Mouse (Mus musculus) stomach, postnatal 0 days (tissue): ENCODE data around the gene Kif1b. TPM values are rescaled to one million over a fixed set of nuclear protein-coding genes. Genes with fewer than 3 reads are reported as not detected.

Experiments
- ATAC-seq: fragments of 200-750 bp; cut with Nextera tagmentation; 2 replicates; pipeline ENCODE4 v1.8.0; 2017; ENCODE audit not compliant: low FRiP score, low TSS enrichment
- DNase-seq: peaks from one replicate; pipeline ENCODE4 v3.0.0-alpha.2; 2016; ENCODE audit warnings: low spot score
- H3K27ac ChIP-seq: fragments of 300-500 bp; sonication (generic); replicated peaks from 2 replicates; pipeline ENCODE4 v1.5.1; 2014; ENCODE audit warnings: mild to moderate bottlenecking, control low read depth
- H3K27me3 ChIP-seq: fragments of 300-500 bp; sonication (generic); 2 replicates; pipeline ENCODE4 v1.6.1; 2014; ENCODE audit warnings: low read length; ENCODE audit not compliant: control insufficient read depth, insufficient read depth
- H3K36me3 ChIP-seq: fragments of 300-500 bp; sonication (generic); 2 replicates; pipeline ENCODE4 v1.6.1; 2014; ENCODE audit warnings: low read length, mixed read lengths; ENCODE audit not compliant: control insufficient read depth, insufficient read depth
- H3K4me1 ChIP-seq: fragments of 300-500 bp; sonication (generic); replicated peaks from 2 replicates; pipeline ENCODE4 v1.6.1; 2014; ENCODE audit warnings: antibody characterized with exemption; ENCODE audit not compliant: control insufficient read depth, insufficient read depth
- H3K4me2 ChIP-seq: fragments of 300-500 bp; sonication (generic); replicated peaks from 2 replicates; pipeline ENCODE4 v1.6.1; 2014; ENCODE audit warnings: low read depth, mild to moderate bottlenecking, control low read depth, moderate library complexity
- H3K4me3 ChIP-seq: fragments of 300-500 bp; sonication (generic); 2 replicates; pipeline ENCODE4 v1.5.1; 2014; ENCODE audit warnings: low read depth, low read length, control low read depth
- H3K9ac ChIP-seq: fragments of 300-500 bp; sonication (generic); 2 replicates; pipeline ENCODE4 v1.6.1; 2014; ENCODE audit warnings: mild to moderate bottlenecking, low read length, control low read depth, mixed read lengths
- H3K9me3 ChIP-seq: fragments of 300-500 bp; sonication (generic); 2 replicates; pipeline ENCODE4 v1.6.1; 2016; ENCODE audit warnings: low read length; ENCODE audit not compliant: control insufficient read depth
- CTCF ChIP-seq: IDR thresholded peaks from 2 replicates; pipeline ENCODE4 v1.5.1; 2016; ENCODE audit warnings: antibody characterized with exemption, low read depth, mild to moderate bottlenecking, moderate library complexity
- EP300 ChIP-seq: optimal IDR thresholded peaks from 2 replicates; pipeline ENCODE3; 2016; ENCODE audit warnings: antibody characterized with exemption
- WGBS: fragments of 180-500 bp; shearing (Covaris S2); extraction: QIAGEN DNeasy Blood & Tissue Kit; methylation state at CpG from one replicate; pipeline ENCODE4 v1.1.7; 2014; 5-methylcytosine and 5-hydroxymethylcytosine counted together
- polyA plus RNA-seq: library from polyadenylated mRNA; unstranded; fragments of >200 nt; fragmentation: Nextera tagmentation; extraction: Ambion mirVana; gene quantifications from 2 replicates; pipeline ENCODE4 v1.2.1, GENCODE M21; 2015

Kif1b gene
- polyA plus RNA-seq, 1 experiment from 2014 or later = 23.9 TPM

- TF ChIP-seq CTCF (no peak), EP300 (no peak)
- peak; percentile 31; the same call in 1 of the 2 replicates for ATAC-seq
- 91% methylated on average over 8 of the region's 8 CpGs for WGBS
These were observed 150.0 kb downstream of the Kif1b start for GRCm38 (mm10) chr4:149157415-149157973.

GRCm38 (mm10) chr4:149155711-149156110 lies 151.8 kb downstream of the Kif1b start:
- no peaks in the 10 kb centered on the region for H3K4me1 ChIP-seq
- H3K4me3 ChIP-seq = no peak overlapping the region
- no peaks in the 10 kb centered on the region for H3K27me3 ChIP-seq
- 87% methylated on average over 6 of the region's 6 CpGs for WGBS
- no peak overlapping the region for H3K27ac ChIP-seq
- DNase-seq = no peak
- no peak for TF ChIP-seq EP300
- TF ChIP-seq CTCF = no peak
- H3K9me3 ChIP-seq = no peaks in the 10 kb centered on the region
- no peak overlapping the region for H3K4me2 ChIP-seq
- H3K9ac ChIP-seq = no peak overlapping the region
- peaks cover 65% of the 10 kb centered on the region for H3K36me3 ChIP-seq
- ATAC-seq = no peak

More at GRCm38 (mm10) chr4:149157415-149157973, 150.0 kb downstream of the Kif1b start:
- H3K4me2 ChIP-seq = no peak overlapping the region
- H3K27ac ChIP-seq = no peak overlapping the region
- H3K27me3 ChIP-seq = no peaks in the 10 kb centered on the region
- no peaks in the 10 kb centered on the region for H3K4me1 ChIP-seq
- H3K4me3 ChIP-seq = no peak overlapping the region
- no peaks in the 10 kb centered on the region for H3K9me3 ChIP-seq
- DNase-seq = no peak
- no peak overlapping the region for H3K9ac ChIP-seq
- peaks cover 58% of the 10 kb centered on the region for H3K36me3 ChIP-seq

- ATAC-seq (no peak), DNase-seq (no peak)
- Histone ChIP-seq H3K4me1 (no peaks in the 10 kb centered on the region), H3K27me3 (no peaks in the 10 kb centered on the region), H3K4me3 (no peak overlapping the region), H3K9ac (no peak overlapping the region), H3K27ac (no peak overlapping the region), H3K9me3 (no peaks in the 10 kb centered on the region), H3K4me2 (no peak overlapping the region), H3K36me3 (peaks cover 66% of the 10 kb centered on the region)
- TF ChIP-seq EP300 = no peak
- TF ChIP-seq CTCF = no peak
- WGBS = 98% methylated on average over 7 of the region's 7 CpGs
These were observed 152.6 kb downstream of the Kif1b start for GRCm38 (mm10) chr4:149154859-149155258.

- no peak for TF ChIP-seq CTCF
- TF ChIP-seq EP300 = no peak
- Histone ChIP-seq H3K9ac (no peak overlapping the region), H3K4me2 (no peak overlapping the region), H3K4me3 (no peak overlapping the region), H3K36me3 (peaks cover 41% of the 10 kb centered on the region), H3K27me3 (no peaks in the 10 kb centered on the region), H3K9me3 (no peaks in the 10 kb centered on the region), H3K4me1 (no peaks in the 10 kb centered on the region), H3K27ac (no peak overlapping the region)
- ATAC-seq (no peak), DNase-seq (no peak)
- WGBS = 85% methylated on average over 11 of the region's 11 CpGs
These were observed 156.8 kb downstream of the Kif1b start for GRCm38 (mm10) chr4:149150721-149151120.

GRCm38 (mm10) chr4:149150256-149150655 lies 157.2 kb downstream of the Kif1b start:
- Histone ChIP-seq H3K9me3 (no peaks in the 10 kb centered on the region), H3K4me3 (no peak overlapping the region), H3K27ac (no peak overlapping the region), H3K4me2 (no peak overlapping the region), H3K4me1 (no peaks in the 10 kb centered on the region), H3K9ac (no peak overlapping the region), H3K36me3 (peaks cover 39% of the 10 kb centered on the region), H3K27me3 (no peaks in the 10 kb centered on the region)
- ATAC-seq (peak; percentile 29; the same call in 1 of the 2 replicates), DNase-seq (no peak)
- TF ChIP-seq CTCF (no peak), EP300 (no peak)
- 78% methylated on average over 11 of the region's 11 CpGs for WGBS

GRCm38 (mm10) chr4:149149611-149150010 lies 157.9 kb downstream of the Kif1b start:
- TF ChIP-seq CTCF (no peak), EP300 (no peak)
- WGBS = 55% methylated on average over 7 of the region's 7 CpGs
- Histone ChIP-seq H3K4me3 (no peak overlapping the region), H3K27me3 (no peaks in the 10 kb centered on the region), H3K36me3 (peaks cover 32% of the 10 kb centered on the region), H3K9me3 (no peaks in the 10 kb centered on the region), H3K4me1 (no peaks in the 10 kb centered on the region), H3K4me2 (no peak overlapping the region), H3K9ac (no peak overlapping the region), H3K27ac (peak overlapping the region; percentile 9; the same call in 1 of the 2 replicates)
- DNase-seq (no peak), ATAC-seq (no peak)
